Mouse (Mus musculus) liver, embryonic 14.5 days (tissue): ENCODE results near the gene Rab14. TPM values are rescaled to one million over a fixed set of nuclear protein-coding genes. Genes with fewer than 3 reads are reported as not detected.

Experiments
- ATAC-seq: fragments of 200-750 bp; cut with Nextera tagmentation; 2 replicates; pipeline ENCODE4 v1.8.0; 2017; ENCODE audit warnings: moderate number of reproducible peaks, mild to moderate bottlenecking, moderate library complexity; ENCODE audit not compliant: insufficient read depth
- DNase-seq, 3 experiments: peaks; one replicate each; pipeline ENCODE4 v3.0.0-alpha.2; 2012 to 2013; ENCODE audit warnings: low read depth in 3 of 3, low spot score in 3 of 3
- H3K27ac ChIP-seq: fragments of 300-500 bp; sonication (generic); 2 replicates; pipeline ENCODE4 v1.5.1; 2014; ENCODE audit warnings: moderate library complexity, mild to moderate bottlenecking, control low read depth, inconsistent platforms
- H3K27me3 ChIP-seq: fragments of 300-500 bp; sonication (generic); 2 replicates; pipeline ENCODE4 v1.6.1; 2014; ENCODE audit warnings: mild to moderate bottlenecking, low read length, moderate library complexity; ENCODE audit not compliant: control insufficient read depth, insufficient read depth
- H3K36me3 ChIP-seq: fragments of 300-500 bp; sonication (generic); replicated peaks from 2 replicates; pipeline ENCODE4 v1.6.1; 2014; ENCODE audit warnings: low read depth; ENCODE audit not compliant: control insufficient read depth, insufficient read depth
- H3K4me1 ChIP-seq, 2 experiments: fragments of 200-500 bp in 1 of 2; fragments of 300-500 bp in 1 of 2; sonication (generic) in 1 of 2; replicated peaks; 2 replicates each; pipeline ENCODE4 v1.6.1; 2012 to 2014; ENCODE audit warnings: antibody characterized with exemption in 1 of 2, inconsistent platforms in 1 of 2, low read length in 1 of 2; ENCODE audit not compliant: control insufficient read depth in 2 of 2, insufficient read depth in 2 of 2
- H3K4me2 ChIP-seq: fragments of 300-500 bp; sonication (generic); 2 replicates; pipeline ENCODE4 v1.6.1; 2014; ENCODE audit warnings: low read depth, mild to moderate bottlenecking, control low read depth, moderate library complexity
- H3K4me3 ChIP-seq, 2 experiments: fragments of 200-500 bp in 1 of 2; fragments of 300-500 bp in 1 of 2; sonication (generic) in 1 of 2; 2 replicates each; pipeline ENCODE4 v1.5.1; 2012 to 2014; ENCODE audit warnings: low read depth in 2 of 2, low read length in 2 of 2, mild to moderate bottlenecking in 2 of 2, control low read depth in 1 of 2, inconsistent platforms in 1 of 2, moderate library complexity in 1 of 2; ENCODE audit not compliant: insufficient read depth in 1 of 2
- H3K9ac ChIP-seq: fragments of 300-500 bp; sonication (generic); replicated peaks from 2 replicates; pipeline ENCODE4 v1.6.1; 2014; ENCODE audit warnings: mild to moderate bottlenecking, control low read depth, moderate library complexity
- H3K9me3 ChIP-seq: fragments of 300-500 bp; sonication (generic); 2 replicates; pipeline ENCODE4 v1.6.1; 2016; ENCODE audit warnings: low read length, mixed read lengths; ENCODE audit not compliant: control insufficient read depth
- CTCF ChIP-seq: IDR thresholded peaks from 2 replicates; pipeline ENCODE4 v1.5.1; 2016; ENCODE audit warnings: antibody characterized with exemption, low read depth, control low read depth
- EP300 ChIP-seq: IDR thresholded peaks from 2 replicates; pipeline ENCODE4 v1.6.1; 2016; ENCODE audit warnings: antibody characterized with exemption, low read depth
- WGBS: fragments of 180-500 bp; shearing (Covaris S2); extraction: QIAGEN DNeasy Blood & Tissue Kit; methylation state at CpG from one replicate; pipeline ENCODE4 v1.1.7; 2014; ENCODE audit not compliant: insufficient replicate concordance; 5-methylcytosine and 5-hydroxymethylcytosine counted together
- polyA plus RNA-seq, 2 experiments: library from polyadenylated mRNA; depleted of rRNA in 1 of 2; stranded (reverse) in 1 of 2; unstranded in 1 of 2; fragments of >200 nt; fragmentation: Nextera tagmentation in 1 of 2; extraction: Ambion mirVana in 1 of 2; gene quantifications; 2 replicates each; pipeline versions ENCODE4 v1.2.1 to v1.2.3; 2012 to 2014

Gene Rab14
- polyA plus RNA-seq, 2 experiments = 35.3 to 81.1 TPM

GRCm38 (mm10) chr2:35166816-35167215 is 34.1 kb downstream of the Rab14 start:
- Histone ChIP-seq H3K9me3 (no peaks in the 10 kb centered on the region), H3K36me3 (peaks cover 32% of the 10 kb centered on the region), H3K27me3 (no peaks in the 10 kb centered on the region), H3K4me1 (no peaks in the 10 kb centered on the region; a peak in 1 of 4 replicates), H3K4me3 (no peak overlapping the region), H3K4me2 (no peak overlapping the region), H3K27ac (no peak overlapping the region), H3K9ac (no peak overlapping the region)
- TF ChIP-seq CTCF = no peak
- no peak for TF ChIP-seq EP300
- no peak for ATAC-seq
- no peak for DNase-seq
- WGBS = 81% methylated on average over 5 of the region's 5 CpGs

GRCm38 (mm10) chr2:35165416-35165815 is 35.5 kb downstream of the Rab14 start:
- H3K27me3 ChIP-seq = no peaks in the 10 kb centered on the region
- DNase-seq (no peak), ATAC-seq (no peak)
- no peaks in the 10 kb centered on the region for H3K9me3 ChIP-seq
- no peak for TF ChIP-seq EP300
- no peak for TF ChIP-seq CTCF
- no peak overlapping the region for H3K9ac ChIP-seq
- H3K27ac ChIP-seq = no peak overlapping the region
- 86% methylated on average over 13 of the region's 13 CpGs for WGBS
- peaks cover 27% of the 10 kb centered on the region for H3K36me3 ChIP-seq
- H3K4me2 ChIP-seq = no peak overlapping the region
- no peak overlapping the region for H3K4me3 ChIP-seq
- no peaks in the 10 kb centered on the region; a peak in 1 of 4 replicates for H3K4me1 ChIP-seq

DNA sequence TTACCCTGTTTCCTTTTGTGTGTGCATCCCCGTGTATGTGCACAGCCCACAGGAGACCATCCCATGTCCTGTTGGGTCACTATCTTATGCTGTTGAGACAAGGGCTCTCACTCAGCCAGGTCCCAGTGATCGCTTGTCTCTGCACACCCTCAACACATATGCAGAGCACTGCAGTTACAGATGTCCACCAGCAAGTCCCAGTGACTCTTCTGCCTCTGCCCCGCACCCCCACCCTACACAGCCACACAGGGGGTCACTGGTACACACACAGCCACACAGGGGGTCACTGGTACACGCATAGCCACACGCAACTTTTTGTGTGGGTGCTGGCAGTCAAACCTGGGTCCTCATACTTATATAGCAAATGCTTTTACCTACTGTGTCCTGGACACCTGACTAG is 37.5 kb downstream of the Rab14 start:
- Histone ChIP-seq H3K9ac (no peak overlapping the region), H3K36me3 (peaks cover 27% of the 10 kb centered on the region), H3K27me3 (no peaks in the 10 kb centered on the region), H3K4me3 (no peak overlapping the region), H3K4me1 (no peaks in the 10 kb centered on the region; a peak in 1 of 4 replicates), H3K27ac (no peak overlapping the region), H3K9me3 (no peaks in the 10 kb centered on the region), H3K4me2 (no peak overlapping the region)
- no peak for ATAC-seq
- TF ChIP-seq CTCF (no peak), EP300 (no peak)
- no peak for DNase-seq
- 73% methylated on average over 5 of the region's 5 CpGs for WGBS

GRCm38 (mm10) chr2:35161846-35162488 is 39.0 kb downstream of the Rab14 start:
- H3K36me3 ChIP-seq = peaks cover 26% of the 10 kb centered on the region
- ATAC-seq = no peak
- TF ChIP-seq CTCF (no peak), EP300 (no peak)
- H3K4me3 ChIP-seq = no peak overlapping the region
- H3K9me3 ChIP-seq = no peaks in the 10 kb centered on the region
- no peak overlapping the region for H3K27ac ChIP-seq
- H3K9ac ChIP-seq = no peak overlapping the region
- DNase-seq = no peak
- no peaks in the 10 kb centered on the region for H3K27me3 ChIP-seq
- no peak overlapping the region for H3K4me2 ChIP-seq
- 54% methylated on average over 4 of the region's 4 CpGs for WGBS
- no peaks in the 10 kb centered on the region; a peak in 1 of 4 replicates for H3K4me1 ChIP-seq

DNA sequence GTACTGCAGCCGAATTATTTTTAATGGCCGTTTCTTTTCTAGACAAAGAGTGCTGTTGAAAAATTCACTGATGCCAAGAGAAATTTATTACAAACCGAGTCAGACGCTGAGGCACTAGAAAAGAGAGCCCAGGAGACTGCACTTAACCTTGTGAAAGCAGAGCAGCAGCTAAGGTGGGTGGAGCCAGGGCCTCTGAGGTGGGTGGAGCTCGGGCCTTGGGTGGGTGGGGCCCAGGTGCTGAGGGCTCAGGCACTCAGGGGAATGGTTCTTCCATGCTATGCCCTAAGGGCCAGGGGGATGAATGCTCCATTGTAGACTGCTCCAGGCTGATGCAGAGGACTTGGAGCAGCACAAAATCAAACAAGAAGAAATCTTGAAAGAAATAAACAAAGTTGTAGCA is 40.7 kb downstream of the Rab14 start:
- peaks cover 0 to 2% of the 10 kb centered on the region in 2 experiments; a peak in 1 of 4 replicates for H3K4me1 ChIP-seq
- no peaks in the 10 kb centered on the region for H3K27me3 ChIP-seq
- no peak overlapping the region for H3K4me3 ChIP-seq
- no peaks in the 10 kb centered on the region for H3K9me3 ChIP-seq
- H3K9ac ChIP-seq = no peak overlapping the region
- no peak overlapping the region for H3K4me2 ChIP-seq
- DNase-seq (no peak), ATAC-seq (no peak)
- no peak overlapping the region for H3K27ac ChIP-seq
- TF ChIP-seq CTCF (no peak), EP300 (no peak)
- WGBS = 50% methylated on average over 5 of the region's 5 CpGs
- H3K36me3 ChIP-seq = peaks cover 14% of the 10 kb centered on the region
